In the genomic region with DNA sequence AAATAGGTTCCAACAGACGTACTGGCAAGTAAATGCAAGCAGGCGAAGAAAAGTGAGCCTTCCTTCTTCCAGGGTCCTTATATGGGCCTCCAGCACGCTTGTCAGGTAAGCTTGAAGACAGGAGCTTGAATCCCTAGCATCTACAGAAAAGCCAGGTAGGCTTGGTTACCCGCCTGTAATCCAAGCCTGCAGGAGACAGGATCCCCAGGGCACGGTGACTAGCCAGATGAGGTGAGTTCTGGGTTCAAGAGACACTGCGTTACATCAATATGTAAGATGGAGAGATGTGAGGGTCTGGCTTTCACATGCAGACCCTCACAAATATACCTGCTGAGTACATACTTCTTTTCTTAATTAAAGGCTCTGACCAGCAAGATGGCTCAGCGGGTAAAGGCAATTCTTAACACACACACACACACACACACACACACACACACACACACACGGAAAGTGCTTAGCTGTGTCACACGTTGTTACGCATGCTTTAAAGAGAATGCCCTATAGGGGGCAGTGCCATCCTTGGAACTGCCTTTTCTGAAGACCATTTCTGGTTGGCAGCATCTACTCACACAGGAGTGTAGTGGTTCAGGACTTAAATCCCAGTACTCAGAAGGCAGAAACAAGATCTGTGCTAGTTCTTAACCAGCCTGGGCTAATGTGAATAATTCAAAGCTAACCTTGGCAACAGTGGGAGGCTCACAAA, we compare ENCODE assay signal across 8 mouse cellular contexts. TPM values are rescaled to one million over a fixed set of nuclear protein-coding genes. Genes with fewer than 3 reads are reported as not detected.
DNase-seq lines count a peak whose midpoint lies in the region; ATAC-seq and TF ChIP-seq lines count a peak whose summit lies in the region.

No protein-coding gene starts in this region.

- peaks cover 14% of the 10 kb centered on the region for H3K36me3 ChIP-seq in heart, embryonic 14.5 days (ENCODE audit: control insufficient read depth, insufficient read depth, low read length)
- H3K36me3 ChIP-seq in liver, postnatal 0 days (replicated peaks; ENCODE audit: insufficient read depth, low read length) = peaks cover 17% of the 10 kb centered on the region
- H3K36me3 ChIP-seq in neural tube, embryonic 12.5 days = peaks cover 13% of the 10 kb centered on the region

- H3K4me3 ChIP-seq in heart, embryonic 14.5 days (ENCODE audit: control insufficient read depth in 1 of 2, insufficient read depth in 1 of 2, low read depth in 1 of 2, low read length in 2 of 2) = peak overlapping the region in 1 of 2 experiments; percentile 79; a peak in 2 of 4 replicates
- H3K4me3 ChIP-seq in liver, postnatal 0 days (ENCODE audit: low read depth, low read length) = peak overlapping the region; percentile 86
- peak overlapping the region; percentile 77 for H3K4me3 ChIP-seq in neural tube, embryonic 12.5 days

- WGBS in heart, embryonic 14.5 days = 42% methylated on average over 10 of the region's 10 CpGs
- 36% methylated on average over 10 of the region's 10 CpGs for WGBS in liver, postnatal 0 days (ENCODE audit: insufficient replicate concordance)
- WGBS in neural tube, embryonic 12.5 days = 45% methylated on average over 10 of the region's 10 CpGs

- H3K27me3 ChIP-seq in heart, embryonic 14.5 days (ENCODE audit: control insufficient read depth, insufficient read depth, low read length) = no peaks in the 10 kb centered on the region
- H3K27me3 ChIP-seq in liver, postnatal 0 days (ENCODE audit: insufficient read depth, low read length) = no peaks in the 10 kb centered on the region
- no peaks in the 10 kb centered on the region for H3K27me3 ChIP-seq in neural tube, embryonic 12.5 days (replicated peaks)

- H3K9ac ChIP-seq in heart, embryonic 14.5 days (ENCODE audit: low read length) = peak overlapping the region; percentile 89
- H3K9ac ChIP-seq in liver, postnatal 0 days (replicated peaks) = no peak overlapping the region
- H3K9ac ChIP-seq in neural tube, embryonic 12.5 days = peak overlapping the region; percentile 85; the same call in 1 of the 2 replicates

- TF ChIP-seq EP300 in liver, postnatal 0 days (IDR thresholded peaks at IDR 0.05; ENCODE audit: low read depth) = no peak

- ATAC-seq in heart, embryonic 14.5 days (ENCODE audit: insufficient number of reproducible peaks, insufficient read depth, low FRiP score, low read depth) = no peak
- peak; percentile 18; the same call in 1 of the 2 replicates for ATAC-seq in liver, postnatal 0 days
- no peak for ATAC-seq in neural tube, embryonic 12.5 days (ENCODE audit: low FRiP score, low read depth)

- DNase-seq in 416B (ENCODE audit: low read depth) (peak; percentile 95), MEL-GATA-1-ER (ENCODE audit: extremely low read depth, low read depth) (peak; percentile 86)
- peak; percentile 82 to 88 for DNase-seq in cerebellum, postnatal 14 days
- DNase-seq in kidney, postnatal 10 days = peak; percentile 63
- peak; percentile 78 for DNase-seq in liver, postnatal 0 days
- peak; percentile 51 to 58 for DNase-seq in thymus, postnatal 36 days

- TF ChIP-seq CTCF in liver, postnatal 0 days (IDR thresholded peaks at IDR 0.05; ENCODE audit: low read depth) = peak; percentile 93

- no peaks in the 10 kb centered on the region for H3K9me3 ChIP-seq in heart, embryonic 14.5 days (ENCODE audit: control insufficient read depth, low read length)
- no peaks in the 10 kb centered on the region for H3K9me3 ChIP-seq in liver, postnatal 0 days (ENCODE audit: low read length)
- no peaks in the 10 kb centered on the region for H3K9me3 ChIP-seq in neural tube, embryonic 12.5 days

- peak overlapping the region; percentile 89 for H3K4me2 ChIP-seq in heart, embryonic 14.5 days (ENCODE audit: low read length)
- H3K4me2 ChIP-seq in liver, postnatal 0 days (ENCODE audit: low read depth, low read length) = peak overlapping the region; percentile 97
- peak overlapping the region; percentile 89 for H3K4me2 ChIP-seq in neural tube, embryonic 12.5 days (replicated peaks)

- H3K4me1 ChIP-seq in heart, embryonic 14.5 days (ENCODE audit: control insufficient read depth in 2 of 2, insufficient read depth in 2 of 2, low read length in 2 of 2) = peaks cover 4 to 10% of the 10 kb centered on the region in 2 experiments
- peaks cover 55% of the 10 kb centered on the region for H3K4me1 ChIP-seq in liver, postnatal 0 days (ENCODE audit: insufficient read depth)
- peaks cover 10% of the 10 kb centered on the region for H3K4me1 ChIP-seq in neural tube, embryonic 12.5 days

- H3K27ac ChIP-seq in heart, embryonic 14.5 days (replicated peaks in 1 of 2; ENCODE audit: control insufficient read depth in 1 of 2, insufficient read depth in 1 of 2, low read depth in 2 of 2, low read length in 2 of 2) = no peak overlapping the region
- H3K27ac ChIP-seq in liver, postnatal 0 days (ENCODE audit: low read depth) = peak overlapping the region; percentile 68
- no peak overlapping the region for H3K27ac ChIP-seq in neural tube, embryonic 12.5 days

RNA-seq across cellular contexts. Expression of a gene that starts 0.9 kb away (rescaled TPM):
- 117 and 129 TPM in 2 replicates for polyA plus RNA-seq in heart, embryonic 14.5 days (2014; fragmentation: Nextera tagmentation; extraction: Ambion mirVana)
- polyA plus RNA-seq in liver, postnatal 0 days (2015; fragmentation: Nextera tagmentation; extraction: Ambion mirVana) = 72.7 and 75.6 TPM in 2 replicates
- polyA plus RNA-seq in neural tube, embryonic 12.5 days (2016; fragmentation: Nextera tagmentation; extraction: Ambion mirVana) = 171 and 172 TPM in 2 replicates

RNA-seq across cellular contexts. Expression of a gene that starts 17.6 kb away (rescaled TPM):
- polyA plus RNA-seq in heart, embryonic 14.5 days (2014; fragmentation: Nextera tagmentation; extraction: Ambion mirVana) = 3.6 and 4.9 TPM in 2 replicates
- 102 and 108 TPM in 2 replicates for polyA plus RNA-seq in liver, postnatal 0 days (2015; fragmentation: Nextera tagmentation; extraction: Ambion mirVana)
- polyA plus RNA-seq in neural tube, embryonic 12.5 days (2016; fragmentation: Nextera tagmentation; extraction: Ambion mirVana) = 5.2 and 5.8 TPM in 2 replicates

RNA-seq across cellular contexts. Expression of a gene that starts 18.9 kb away (rescaled TPM):
- polyA plus RNA-seq in heart, embryonic 14.5 days (2014; fragmentation: Nextera tagmentation; extraction: Ambion mirVana) = 227 and 239 TPM in 2 replicates
- polyA plus RNA-seq in liver, postnatal 0 days (2015; fragmentation: Nextera tagmentation; extraction: Ambion mirVana) = 0.33 and 0.68 TPM in 2 replicates
- polyA plus RNA-seq in neural tube, embryonic 12.5 days (2016; fragmentation: Nextera tagmentation; extraction: Ambion mirVana) = 0.39 and 1.4 TPM in 2 replicates

RNA-seq across cellular contexts. Expression of a gene that starts 32.7 kb away (rescaled TPM):
- polyA plus RNA-seq in heart, embryonic 14.5 days (2014; fragmentation: Nextera tagmentation; extraction: Ambion mirVana) = 50.5 and 58.1 TPM in 2 replicates
- polyA plus RNA-seq in liver, postnatal 0 days (2015; fragmentation: Nextera tagmentation; extraction: Ambion mirVana) = 18.1 and 18.2 TPM in 2 replicates
- 46.7 and 47.3 TPM in 2 replicates for polyA plus RNA-seq in neural tube, embryonic 12.5 days (2016; fragmentation: Nextera tagmentation; extraction: Ambion mirVana)

RNA-seq across cellular contexts. Expression of a gene that starts 38.7 kb away (rescaled TPM):
- 51.9 and 53.4 TPM in 2 replicates for polyA plus RNA-seq in heart, embryonic 14.5 days (2014; fragmentation: Nextera tagmentation; extraction: Ambion mirVana)
- polyA plus RNA-seq in liver, postnatal 0 days (2015; fragmentation: Nextera tagmentation; extraction: Ambion mirVana) = 34.9 and 36.6 TPM in 2 replicates
- polyA plus RNA-seq in neural tube, embryonic 12.5 days (2016; fragmentation: Nextera tagmentation; extraction: Ambion mirVana) = 63.2 and 68.4 TPM in 2 replicates

Comparison
In these comparisons a context has a peak if more than half of its experiments do, and no peak if none do; other contexts are left out.
1. RNA of a gene that starts 17.6 kb away (polyA plus RNA-seq): 102 to 108 TPM in liver, postnatal 0 days; 5.2 to 5.8 TPM in neural tube, embryonic 12.5 days and 3.6 to 4.9 TPM in heart, embryonic 14.5 days; every median in the first group is over 10 times any median in the second.
2. RNA of a gene that starts 18.9 kb away (polyA plus RNA-seq): 227 to 239 TPM in heart, embryonic 14.5 days; 0.33 to 0.68 TPM in liver, postnatal 0 days and 0.39 to 1.4 TPM in neural tube, embryonic 12.5 days; every median in the first group is over 10 times any median in the second.
3. Peak in every context shown above with its lines, with median percentiles within 50 percentile points of each other: DNase-seq and H3K4me2 ChIP-seq.